Mouse (Mus musculus) 3T3-L1 (cell line): ENCODE measurements at regions not wholly inside any gene's neighbourhood (a gene's known extent, or its start where the extent isn't known, plus 50 kb on each side); places are given as distances from the start of the nearest gene placed in this dataset.

Experiments
- DNase-seq: peaks from one replicate; pipeline ENCODE4 v3.0.0-alpha.2; 2015; ENCODE audit warnings: low read depth, low spot score

DNA sequence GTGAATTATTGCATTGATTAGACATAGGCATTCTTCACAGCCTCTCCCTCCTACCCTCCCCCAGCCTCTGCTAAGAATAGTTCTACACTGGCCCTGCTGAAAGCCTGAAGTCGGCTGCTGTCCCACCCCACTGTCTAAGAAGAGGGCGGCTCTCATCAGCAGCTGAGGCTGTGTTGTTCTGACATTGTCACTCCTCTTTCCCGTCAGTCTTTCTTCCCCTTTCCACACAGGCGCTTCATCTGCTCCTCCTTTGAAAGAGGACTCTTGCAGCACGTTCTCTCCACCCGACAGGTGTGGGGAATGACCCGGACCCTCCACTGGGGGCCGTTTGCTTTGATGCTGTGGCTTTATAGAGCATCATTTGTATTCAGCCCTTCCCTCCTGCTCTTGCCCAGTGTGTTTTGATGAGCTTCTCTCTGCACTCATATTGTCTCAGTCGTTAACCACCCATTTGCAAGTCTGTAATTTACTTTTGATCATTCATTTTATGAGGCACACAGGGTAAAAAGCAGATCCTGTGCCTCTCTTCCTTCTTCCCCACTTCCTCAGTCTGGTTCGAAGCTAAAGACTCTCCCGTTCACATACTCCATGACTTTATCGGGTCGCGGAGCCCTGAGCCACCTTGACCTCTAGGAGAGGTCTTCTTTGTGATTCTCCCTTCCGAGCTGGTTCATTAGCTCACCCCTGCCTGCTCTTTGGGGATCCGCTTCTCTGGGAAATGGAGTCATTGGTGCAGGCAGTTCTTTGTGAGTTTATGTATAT lies 142.2 kb upstream of the Snx19 start:
- no peak for DNase-seq

DNA sequence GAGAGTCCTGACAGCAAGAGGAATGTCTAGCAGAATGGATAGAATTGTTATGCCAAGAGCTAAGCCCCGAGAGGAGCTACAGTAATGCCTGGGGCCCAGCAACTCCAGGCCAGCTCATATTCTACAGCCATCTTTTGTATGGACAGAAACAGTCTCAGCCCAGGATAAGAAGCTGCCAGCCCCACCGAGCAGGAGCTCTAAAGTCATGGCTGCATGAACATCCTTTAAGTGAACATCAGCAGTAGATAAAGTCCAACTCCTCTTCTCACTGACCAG lies 141.6 kb upstream of the Snx19 start:
- no peak for DNase-seq

DNA sequence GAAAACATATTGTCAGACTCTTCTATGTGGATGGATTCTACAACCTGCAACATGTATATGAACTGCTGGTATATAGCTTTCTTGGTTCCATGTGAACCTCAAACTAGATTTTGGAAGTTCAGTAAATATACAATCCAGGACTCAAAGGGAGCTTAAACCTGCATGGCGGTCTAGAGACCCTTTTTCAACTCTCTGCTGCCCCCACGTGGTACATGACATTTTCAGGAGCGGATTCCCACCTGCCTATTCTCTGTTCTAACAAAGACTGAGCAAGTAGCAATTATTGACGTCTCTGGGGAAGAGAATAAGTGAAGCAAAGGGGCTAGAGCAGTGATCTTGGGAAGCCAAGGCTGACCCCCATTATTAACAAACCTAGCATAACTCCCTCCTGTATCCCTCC lies 127.1 kb upstream of the Snx19 start:
- DNase-seq, result peak; percentile 43

DNA sequence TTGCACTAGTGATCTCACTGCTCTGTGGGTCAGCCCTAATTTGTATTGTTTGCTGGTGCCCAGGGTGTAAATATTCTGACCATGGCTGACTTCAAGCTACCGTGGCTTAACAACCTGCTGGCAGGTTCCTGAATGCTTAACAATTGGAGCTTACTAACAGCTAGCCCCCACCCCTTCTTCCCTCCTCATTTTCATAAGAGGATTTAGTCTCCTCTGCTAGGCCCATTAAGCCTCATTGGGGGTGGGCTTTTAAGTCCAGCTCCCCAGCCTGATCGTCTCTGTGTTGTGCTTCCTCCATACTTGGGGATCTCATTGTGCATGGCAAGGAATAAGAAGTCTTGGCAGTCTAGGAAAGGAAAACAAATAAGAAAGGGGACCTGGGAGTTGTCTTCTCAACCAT lies 118.6 kb upstream of the Snx19 start:
- DNase-seq, result no peak

DNA sequence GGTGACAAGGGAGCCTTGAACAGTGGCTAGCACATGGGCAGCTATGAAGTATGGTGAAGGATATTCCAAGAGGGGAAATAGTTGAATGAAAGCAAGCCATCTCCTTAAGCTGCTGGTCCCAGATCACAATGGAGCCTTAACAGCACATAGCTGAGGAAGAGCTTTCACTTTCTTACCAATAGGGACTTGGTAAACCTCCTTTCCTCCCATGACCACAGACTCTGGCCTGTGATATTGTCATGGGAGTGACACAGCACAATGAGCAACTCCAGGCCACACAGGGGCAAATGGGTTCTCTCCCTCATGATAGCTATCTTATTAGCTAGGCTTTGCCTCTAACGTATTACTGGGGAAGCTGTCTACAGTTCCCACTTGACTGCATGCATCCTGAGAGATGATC lies 113.5 kb upstream of the Snx19 start:
- DNase-seq, result no peak

DNA sequence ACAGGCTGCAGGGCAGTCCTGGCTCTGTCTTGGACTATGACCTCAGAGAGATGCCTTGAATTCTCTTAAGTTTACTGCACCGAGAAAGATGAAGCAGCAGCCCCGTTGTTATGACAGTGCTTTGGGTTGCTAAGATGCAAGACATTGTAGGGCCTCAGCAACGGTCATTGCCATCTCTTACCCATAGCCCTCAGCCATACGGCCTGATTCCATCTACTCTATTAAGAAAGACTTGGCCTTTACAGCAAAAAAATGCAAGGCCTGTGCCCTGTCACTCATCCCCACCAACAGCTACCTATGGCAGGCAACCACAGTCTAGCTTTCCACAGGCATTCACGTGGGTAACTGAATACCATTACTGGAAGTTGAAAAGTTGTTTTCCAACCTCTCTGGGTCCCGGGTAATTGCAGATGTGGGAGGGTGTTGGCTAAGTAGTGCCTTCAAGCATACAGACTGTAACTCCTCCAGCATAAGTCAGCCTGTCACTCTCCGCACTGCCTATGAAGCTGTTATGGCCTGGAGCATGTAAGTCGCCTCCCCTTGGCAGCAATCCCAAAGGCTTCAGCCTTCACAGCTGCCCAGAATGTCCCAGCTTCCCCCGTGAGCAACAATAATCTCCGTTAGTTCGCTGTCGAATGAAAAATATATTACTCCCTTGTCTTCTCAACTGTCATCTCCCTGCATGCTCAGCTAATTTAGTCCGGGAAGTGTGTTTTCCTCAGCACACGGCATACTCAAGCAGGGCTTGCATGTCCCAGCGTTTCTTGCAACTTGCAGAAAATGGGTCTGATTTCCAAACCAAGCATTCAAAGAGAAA lies 112.3 kb upstream of the Snx19 start:
- peak; percentile 1 for DNase-seq

DNA sequence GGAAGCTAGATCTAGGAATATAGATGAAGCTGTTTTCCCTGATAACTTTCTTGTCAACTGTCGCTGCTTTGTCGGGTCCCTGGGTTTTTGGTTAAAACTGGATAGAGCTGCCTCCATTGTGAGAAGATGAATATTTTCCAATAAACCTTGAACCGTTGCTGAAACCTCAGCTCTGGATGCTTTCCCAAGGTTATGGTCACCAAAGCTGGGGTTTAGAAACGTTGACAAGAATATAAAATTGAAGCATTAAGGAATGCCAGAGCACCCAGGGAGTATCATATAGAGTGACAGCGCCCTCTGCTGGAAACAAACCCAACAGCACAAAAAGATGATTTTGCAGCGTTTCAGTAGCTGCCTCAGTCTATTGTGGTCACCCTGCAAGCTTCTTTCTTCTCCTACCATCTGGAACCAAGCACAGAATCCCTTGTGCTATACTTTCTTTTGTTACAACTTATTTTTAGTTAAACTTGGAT lies 111.7 kb upstream of the Snx19 start:
- peak; percentile 8 for DNase-seq

DNA sequence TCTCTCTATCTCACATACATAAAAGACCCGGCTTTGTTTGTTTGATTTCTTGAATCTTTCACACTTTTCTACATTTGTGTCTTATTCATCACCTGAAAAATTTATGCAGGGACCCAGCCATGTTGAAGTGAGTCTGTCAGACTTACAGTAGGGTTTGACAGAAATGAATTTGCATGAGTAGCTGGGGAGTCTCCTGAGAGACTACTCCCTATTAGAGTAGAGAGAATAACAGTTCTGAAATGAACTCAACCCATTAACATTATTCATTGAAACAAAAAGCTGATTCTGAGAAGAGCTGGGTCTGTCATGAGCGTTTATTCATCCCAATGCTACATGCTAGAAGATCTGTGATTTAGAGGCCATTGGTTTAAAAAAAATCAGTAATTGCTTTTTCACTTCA lies 82.0 kb upstream of the Snx19 start:
- no peak for DNase-seq

DNA sequence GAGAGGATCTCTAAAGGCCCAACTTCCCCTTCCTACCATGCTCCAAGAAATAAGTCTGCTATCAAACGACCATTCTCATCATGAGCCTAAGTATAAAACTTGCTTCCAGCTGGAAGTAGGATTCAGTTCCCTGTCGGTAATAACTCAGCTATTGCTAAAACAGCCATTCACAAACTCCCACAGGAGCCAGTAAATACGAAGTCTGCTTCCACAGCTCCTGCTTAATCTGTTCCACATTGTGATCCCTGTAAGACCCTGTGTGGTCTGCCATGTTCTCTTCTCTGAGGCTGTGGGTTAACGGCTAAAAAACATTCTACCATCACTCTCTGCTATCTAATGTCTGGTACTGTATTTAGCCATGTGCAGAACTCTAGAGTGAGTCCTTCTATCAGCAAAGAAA lies 72.9 kb upstream of the Snx19 start:
- no peak for DNase-seq

DNA sequence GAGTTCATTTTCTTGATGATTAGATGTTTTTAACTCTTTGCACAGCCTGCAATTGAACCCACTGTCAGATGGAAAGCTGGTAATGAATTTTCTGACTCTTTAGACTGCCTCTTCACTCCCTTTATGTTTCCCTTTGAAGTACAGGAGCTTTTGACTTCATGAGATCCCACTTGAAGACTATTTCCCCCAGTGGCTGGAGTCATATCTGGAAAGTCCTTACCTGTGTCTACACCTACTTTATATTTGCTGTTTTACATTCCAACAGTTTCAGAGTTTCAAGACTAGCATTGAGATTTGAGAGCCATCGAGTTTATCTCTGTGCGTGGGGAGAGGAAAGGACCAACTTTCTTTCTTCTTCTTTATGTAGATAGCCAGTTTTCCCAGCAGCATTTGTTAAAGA lies 71.3 kb upstream of the Snx19 start:
- no peak for DNase-seq

DNA sequence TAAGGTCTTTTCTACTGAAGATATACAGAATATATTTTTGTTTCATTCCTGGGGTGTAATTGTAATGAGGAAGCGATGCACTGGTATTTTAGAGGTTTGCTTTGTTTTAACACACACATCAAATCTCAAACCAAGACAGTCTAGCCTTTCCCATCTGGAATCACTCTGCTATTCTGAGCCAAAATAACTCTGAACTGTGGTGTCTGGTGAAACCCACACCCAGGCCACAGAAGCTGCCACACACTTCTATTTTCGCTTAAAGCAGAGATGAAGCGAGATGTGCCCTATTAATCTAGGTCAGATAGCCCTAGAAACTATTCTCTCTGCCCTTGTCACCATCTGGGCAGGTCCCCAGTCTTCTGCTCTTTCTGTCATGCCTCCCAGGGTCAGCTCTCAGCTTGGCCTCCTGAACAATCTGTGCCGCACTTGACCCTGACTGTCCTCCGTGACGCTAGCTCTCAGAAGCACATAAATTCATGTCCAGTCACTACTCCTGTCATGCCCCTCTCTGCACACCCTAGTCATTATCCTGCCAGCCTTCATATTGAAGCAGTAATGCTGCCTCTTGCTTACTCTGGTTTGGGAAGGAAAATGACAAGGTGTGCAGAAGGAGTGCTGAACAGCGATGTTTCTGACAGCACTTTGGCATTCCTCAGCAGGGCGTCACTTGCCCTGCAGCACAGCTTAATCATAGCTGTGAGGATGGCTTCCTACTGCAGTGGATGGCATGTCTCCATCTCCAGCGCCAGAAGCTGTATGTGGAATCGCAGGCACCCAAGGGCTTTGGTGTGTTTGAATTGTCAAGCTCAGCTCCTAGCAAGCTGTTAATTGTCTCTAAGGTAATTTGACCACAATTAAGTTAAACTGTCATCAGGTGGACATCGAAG lies 57.1 kb upstream of the Snx19 start:
- DNase-seq, result no peak

DNA sequence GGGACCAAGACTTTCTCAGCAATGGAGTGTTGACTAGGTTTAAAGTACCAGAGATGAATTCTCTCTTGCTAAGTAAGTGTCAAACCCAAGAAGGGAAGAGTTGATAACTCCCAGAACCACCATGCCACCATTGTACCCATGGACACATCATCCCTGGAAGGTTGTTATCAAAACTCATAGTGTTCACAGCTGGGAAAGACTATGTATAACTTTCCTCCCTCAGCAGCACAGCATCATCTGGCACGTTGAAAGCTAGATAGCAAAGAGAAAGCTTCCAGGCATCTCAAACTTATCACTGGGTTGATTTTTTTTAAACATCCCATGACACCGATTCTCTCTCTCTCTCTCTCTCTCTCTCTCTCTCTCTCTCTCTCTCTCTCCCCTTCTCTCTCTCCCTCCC lies 56.1 kb upstream of the Snx19 start:
- DNase-seq, result no peak

DNA sequence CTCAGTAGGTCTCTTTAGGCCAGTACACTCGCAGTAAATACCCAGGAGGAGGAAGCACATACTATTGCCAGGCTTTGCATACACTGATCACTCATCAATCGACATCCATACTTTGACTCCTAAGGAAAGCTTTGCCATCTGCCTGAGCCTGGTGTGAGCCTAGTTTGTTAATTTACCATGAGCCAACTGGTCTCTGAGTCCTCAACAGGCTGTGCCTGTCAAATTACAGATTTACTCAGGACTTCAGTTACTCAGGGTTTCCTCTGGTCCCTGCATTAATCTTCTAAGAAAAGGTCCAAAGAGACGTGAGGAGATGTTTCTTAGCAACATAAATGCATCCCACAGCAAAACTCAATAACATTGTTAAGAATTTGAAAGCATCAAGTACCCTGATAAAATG lies 50.0 kb upstream of the Snx19 start:
- DNase-seq, result no peak
